Mouse (Mus musculus) CH12.LX (cell line): ENCODE results near the gene Ncln. TPM values are rescaled to one million over a fixed set of nuclear protein-coding genes. Genes with fewer than 3 reads are reported as not detected.

Source experiments
- DNase-seq: peaks from one replicate; pipeline ENCODE4 v3.0.0-alpha.2; 2013; ENCODE audit errors: extremely low read depth
- H3K27ac ChIP-seq: 2 replicates; pipeline ENCODE4 v1.5.1; 2012; ENCODE audit warnings: low read depth, mild to moderate bottlenecking, control low read depth, moderate library complexity; ENCODE audit not compliant: insufficient read depth
- H3K27me3 ChIP-seq: replicated peaks from 2 replicates; pipeline ENCODE3; 2012; ENCODE audit warnings: inconsistent platforms
- H3K36me3 ChIP-seq, 2 experiments: replicated peaks in 1 of 2; 2 replicates each; pipeline versions ENCODE3 to v1.6.1; 2012; ENCODE audit warnings: inconsistent platforms in 1 of 2, low read length in 1 of 2, mild to moderate bottlenecking in 1 of 2, mixed read lengths in 1 of 2, moderate library complexity in 1 of 2; ENCODE audit not compliant: control insufficient read depth in 1 of 2, insufficient read depth in 1 of 2
- H3K4me1 ChIP-seq, 2 experiments: 2 replicates each; pipeline ENCODE4 v1.6.1; 2012; ENCODE audit warnings: inconsistent platforms in 1 of 2, moderate library complexity in 1 of 2; ENCODE audit not compliant: insufficient read depth in 2 of 2, control insufficient read depth in 1 of 2
- H3K4me2 ChIP-seq: 2 replicates; pipeline ENCODE4 v1.6.1; 2012; ENCODE audit warnings: low read depth, mild to moderate bottlenecking, control low read depth; ENCODE audit not compliant: poor library complexity, insufficient read depth, severe bottlenecking
- H3K4me3 ChIP-seq, 3 experiments: fragments of 150-350 bp in 1 of 3; sonication (generic) in 1 of 3; replicated peaks in 1 of 3; 2 replicates each; pipeline versions ENCODE3 to v1.5.1; 2011 to 2012; ENCODE audit warnings: low read depth in 2 of 3, low read length in 2 of 3, mild to moderate bottlenecking in 2 of 3, moderate library complexity in 2 of 3, control low read depth in 1 of 3, improper control_type of control experiment in 1 of 3, inconsistent platforms in 1 of 3, mixed read lengths in 1 of 3; ENCODE audit not compliant: poor library complexity in 1 of 3
- H3K79me2 ChIP-seq: replicated peaks from 2 replicates; pipeline ENCODE4 v1.6.1; 2012; ENCODE audit warnings: mild to moderate bottlenecking, moderate library complexity; ENCODE audit not compliant: control insufficient read depth, poor library complexity, insufficient read depth, severe bottlenecking; ENCODE audit errors: extremely low read depth
- H3K9ac ChIP-seq: 2 replicates; pipeline ENCODE4 v1.6.1; 2012; ENCODE audit warnings: low read depth, mild to moderate bottlenecking, control low read depth, moderate library complexity; ENCODE audit not compliant: insufficient read depth
- H3K9me3 ChIP-seq: replicated peaks from 2 replicates; pipeline ENCODE3; 2012; ENCODE audit warnings: low read length, inconsistent platforms, mixed read lengths
- BHLHE40 ChIP-seq: IDR thresholded peaks from 2 replicates; pipeline ENCODE4 v1.6.1; 2011; ENCODE audit warnings: mild to moderate bottlenecking, low read depth, low read length, improper control_type of control experiment
- CHD1 ChIP-seq: IDR thresholded peaks from 2 replicates; pipeline ENCODE4 v1.6.1; 2012; ENCODE audit warnings: low read depth, low read length, improper control_type of control experiment, inconsistent platforms
- E2F4 ChIP-seq: IDR thresholded peaks from 2 replicates; pipeline ENCODE4 v1.6.1; 2011; ENCODE audit warnings: low read depth, low read length, improper control_type of control experiment; ENCODE audit not compliant: insufficient replicate concordance
- ELF1 ChIP-seq: IDR thresholded peaks from 2 replicates; pipeline ENCODE4 v1.6.1; 2014; ENCODE audit warnings: low read depth, mild to moderate bottlenecking, inconsistent platforms, low read length, improper control_type of control experiment
- ETS1 ChIP-seq: conservative IDR thresholded peaks from 2 replicates; pipeline ENCODE4 v1.6.1; 2012; ENCODE audit warnings: low read depth, mild to moderate bottlenecking, inconsistent platforms, low read length, improper control_type of control experiment, moderate library complexity
- GABPA ChIP-seq: IDR thresholded peaks from 2 replicates; pipeline ENCODE4 v1.6.1; 2012; ENCODE audit warnings: low read depth, low read length, improper control_type of control experiment, inconsistent platforms; ENCODE audit not compliant: insufficient replicate concordance
- HCFC1 ChIP-seq: IDR thresholded peaks from 2 replicates; pipeline ENCODE4 v1.6.1; 2012; ENCODE audit warnings: low read depth, mild to moderate bottlenecking, inconsistent platforms, low read length, improper control_type of control experiment
- JUN ChIP-seq: IDR thresholded peaks from 2 replicates; pipeline ENCODE4 v1.6.1; 2011; ENCODE audit warnings: low read depth, mild to moderate bottlenecking, low read length, improper control_type of control experiment, moderate library complexity; ENCODE audit not compliant: insufficient read depth
- MAFK ChIP-seq: IDR thresholded peaks from 2 replicates; pipeline ENCODE4 v1.6.1; 2011; ENCODE audit warnings: low read length, improper control_type of control experiment; ENCODE audit not compliant: insufficient replicate concordance
- MAX ChIP-seq: IDR thresholded peaks from 2 replicates; pipeline ENCODE4 v1.6.1; 2011; ENCODE audit warnings: low read length, improper control_type of control experiment
- MAZ ChIP-seq: IDR thresholded peaks from 2 replicates; pipeline ENCODE4 v1.6.1; 2012; ENCODE audit warnings: low read depth, mild to moderate bottlenecking, inconsistent platforms, low read length, improper control_type of control experiment, moderate library complexity
- MEF2A ChIP-seq: IDR thresholded peaks from 2 replicates; pipeline ENCODE4 v1.6.1; 2014; ENCODE audit warnings: low read depth, mild to moderate bottlenecking, inconsistent platforms, low read length, improper control_type of control experiment, borderline replicate concordance
- MXI1 ChIP-seq: IDR thresholded peaks from 2 replicates; pipeline ENCODE4 v1.6.1; 2011; ENCODE audit warnings: mild to moderate bottlenecking, low read depth, low read length, improper control_type of control experiment
- MYC ChIP-seq: IDR thresholded peaks from 2 replicates; pipeline ENCODE4 v1.6.1; 2011; ENCODE audit warnings: low read depth, mild to moderate bottlenecking, improper control_type of control experiment, low read length
- PAX5 ChIP-seq: IDR thresholded peaks from 2 replicates; pipeline ENCODE4 v1.6.1; 2012; ENCODE audit warnings: low read length, inconsistent platforms, mixed read lengths
- POLR2AphosphoS2 ChIP-seq: IDR thresholded peaks from 2 replicates; pipeline ENCODE4 v1.6.1; 2011; ENCODE audit warnings: low read depth, low read length, improper control_type of control experiment
- SIN3A ChIP-seq: IDR thresholded peaks from 2 replicates; pipeline ENCODE4 v1.6.1; 2012; ENCODE audit warnings: low read length, improper control_type of control experiment, inconsistent platforms
- SMC3 ChIP-seq: IDR thresholded peaks from 2 replicates; pipeline ENCODE4 v1.6.1; 2011; ENCODE audit warnings: low read depth, low read length, improper control_type of control experiment
- TBP ChIP-seq: conservative IDR thresholded peaks from 2 replicates; pipeline ENCODE4 v1.6.1; 2011; ENCODE audit warnings: low read depth, low read length, improper control_type of control experiment
- TCF12 ChIP-seq: IDR thresholded peaks from 2 replicates; pipeline ENCODE4 v1.6.1; 2014; ENCODE audit warnings: low read depth, mild to moderate bottlenecking, inconsistent platforms, low read length, improper control_type of control experiment
- UBTF ChIP-seq: IDR thresholded peaks from 2 replicates; pipeline ENCODE4 v1.6.1; 2012; ENCODE audit warnings: low read depth, mild to moderate bottlenecking, inconsistent platforms, low read length, improper control_type of control experiment, moderate library complexity
- ZKSCAN1 ChIP-seq: IDR thresholded peaks from 2 replicates; pipeline ENCODE4 v1.6.1; 2012; ENCODE audit warnings: low read depth, inconsistent platforms, low read length, improper control_type of control experiment, borderline replicate concordance
- ZNF384 ChIP-seq: IDR thresholded peaks from 2 replicates; pipeline ENCODE4 v1.6.1; 2012; ENCODE audit warnings: low read depth, low read length, improper control_type of control experiment, inconsistent platforms
- dilution Hi-C: fragments of 300-500 bp; cut with MboI; formaldehyde crosslinking; loops from 2 replicates; pipeline ENCODE4 v1.14.3; 2020; ENCODE audit warnings: low sequenced_read_pairs; ENCODE audit not compliant: extremely low pct_unique_long_range_greater_than_20kb, extremely low pct_ligation_motif_present
- in situ Hi-C: fragments of 300-500 bp; cut with MboI; formaldehyde crosslinking; loops from 3 replicates; pipeline ENCODE4 v1.14.3; 2019; ENCODE audit warnings: low sequenced_read_pairs, low pct_ligation_motif_present, low pct_unique_long_range_greater_than_20kb, mixed read lengths
- polyA plus RNA-seq: library from polyadenylated mRNA; unstranded; fragments of >175 nt; gene quantifications from 2 replicates; pipeline ENCODE4 v1.2.1, GENCODE M21; 2012; ENCODE audit warnings: low read depth; ENCODE audit not compliant: insufficient read length
- total RNA-seq, 2 experiments: library from RNA; depleted of rRNA; stranded (reverse); fragments of 300-350 nt in 1 of 2; fragments of >200 nt in 1 of 2; gene quantifications; 2 replicates each; pipeline ENCODE4 v1.2.3; 2012 to 2014

The Ncln gene
- total and polyA plus RNA-seq, 3 experiments, result 41.5 to 99.5 (median 89.5) TPM

DNA sequence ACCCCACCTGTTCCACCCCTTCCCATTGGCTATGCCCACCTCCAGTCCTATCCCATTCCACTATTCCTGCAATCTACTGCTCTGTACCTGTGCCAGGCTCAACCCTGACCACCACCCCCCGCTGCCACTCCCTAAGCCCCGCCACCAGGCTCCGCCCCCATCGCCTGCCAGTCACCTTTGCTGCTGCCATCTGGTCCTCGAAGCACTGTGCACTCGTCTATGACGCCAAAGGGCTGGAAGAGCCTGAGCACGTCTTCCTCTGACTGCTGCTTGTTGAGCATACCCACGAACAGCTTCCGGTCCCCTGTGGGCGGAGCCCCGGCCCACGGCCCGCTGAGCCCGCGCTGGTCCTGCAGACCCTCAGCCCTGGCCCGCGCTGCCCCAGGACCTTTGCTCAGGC lies 25.7 kb downstream of the Ncln start:
- peaks cover 1% of the 10 kb centered on the region for H3K9me3 ChIP-seq
- H3K79me2 ChIP-seq, result no peaks in the 10 kb centered on the region
- peak overlapping the region; percentile 6 for H3K4me2 ChIP-seq
- H3K9ac ChIP-seq, result no peak overlapping the region
- H3K36me3 ChIP-seq, result no peaks in the 10 kb centered on the region
- dilution Hi-C loops, result no loop called here
- in situ Hi-C loops, result no loop called here
- H3K4me1 ChIP-seq, result peaks cover 4 to 6% of the 10 kb centered on the region in 2 experiments; a peak in 3 of 4 replicates
- H3K27me3 ChIP-seq, result peaks cover 92% of the 10 kb centered on the region
- peak overlapping the region in 1 of 3 experiments; percentile 1 for H3K4me3 ChIP-seq
- H3K27ac ChIP-seq, result no peak overlapping the region
- no peak for DNase-seq
- TF ChIP-seq BHLHE40 (no peak), MAX (no peak), TCF12 (no peak), ZKSCAN1 (no peak), MEF2A (no peak), MAZ (no peak), MXI1 (no peak), UBTF (no peak), GABPA (no peak), CHD1 (no peak), ELF1 (no peak), ZNF384 (no peak), SIN3A (no peak), SMC3 (no peak), POLR2AphosphoS2 (no peak), TBP (no peak), MYC (no peak), E2F4 (no peak), MAFK (no peak), HCFC1 (no peak)

DNA sequence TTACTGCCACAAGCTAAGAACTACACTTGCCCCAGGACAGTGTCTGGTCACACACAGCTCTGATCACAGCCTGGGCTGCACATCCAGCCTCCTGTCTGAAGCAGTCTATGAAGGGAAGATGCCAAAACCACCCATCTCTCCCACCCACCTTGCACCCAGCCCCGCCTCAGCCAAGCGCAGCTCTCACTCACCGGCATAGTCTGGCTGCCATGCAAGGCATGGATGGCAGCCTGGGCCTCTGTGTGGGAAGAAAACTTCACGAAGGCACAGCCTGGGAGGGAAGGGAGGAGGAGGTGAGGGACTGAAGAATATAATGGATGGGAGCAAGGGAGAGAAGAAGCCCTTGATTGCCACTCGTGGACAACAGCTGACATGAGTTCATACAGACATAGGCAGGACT lies 26.9 kb downstream of the Ncln start:
- TF ChIP-seq E2F4 (no peak), MAZ (no peak), MXI1 (no peak), ZNF384 (no peak), PAX5 (no peak), UBTF (no peak), ETS1 (no peak), SIN3A (no peak), MYC (no peak), ELF1 (no peak), JUN (no peak), ZKSCAN1 (no peak)
- no peak overlapping the region for H3K4me2 ChIP-seq
- no peaks in the 10 kb centered on the region for H3K79me2 ChIP-seq
- H3K9me3 ChIP-seq, result peaks cover 1% of the 10 kb centered on the region
- peaks cover 4 to 15% of the 10 kb centered on the region in 2 experiments; a peak in 3 of 4 replicates for H3K4me1 ChIP-seq
- dilution Hi-C loops, result no loop called here
- DNase-seq, result no peak
- in situ Hi-C loops, result no loop called here
- peaks cover 91% of the 10 kb centered on the region for H3K27me3 ChIP-seq
- H3K4me3 ChIP-seq, result no peak overlapping the region
- no peaks in the 10 kb centered on the region for H3K36me3 ChIP-seq
- H3K9ac ChIP-seq, result no peak overlapping the region
- H3K27ac ChIP-seq, result no peak overlapping the region
